Mouse (Mus musculus) macrophage (primary cell): ENCODE measurements around the gene Map2k2. TPM values are rescaled to one million over a fixed set of nuclear protein-coding genes. Genes with fewer than 3 reads are reported as not detected.
"Not testable (repeated sequence)": the region's sequence is repeated elsewhere in the genome, so short reads cannot be mapped to it uniquely, and the experiment has no call there.

Source experiments
- H3K27ac ChIP-seq: fragments of 350-480 bp; formaldehyde crosslinking; 2 replicates; pipeline ENCODE4 v1.9.0; 2021
- H3K36me3 ChIP-seq: fragments of 350-480 bp; formaldehyde crosslinking; 2 replicates; pipeline ENCODE4 v1.9.0; 2021; ENCODE audit errors: inconsistent target
- H3K4me3 ChIP-seq: fragments of 350-480 bp; formaldehyde crosslinking; 2 replicates; pipeline ENCODE4 v1.9.0; 2021; ENCODE audit errors: inconsistent target
- H3K79me2 ChIP-seq: fragments of 350-480 bp; formaldehyde crosslinking; 2 replicates; pipeline ENCODE4 v1.9.0; 2021; ENCODE audit errors: inconsistent target
- WGBS: methylation state at CpG from one replicate; pipeline ENCODE4 v1.1.7; 2026; ENCODE audit warnings: inconsistent platforms; ENCODE audit not compliant: missing documents; 5-methylcytosine and 5-hydroxymethylcytosine counted together
- polyA plus RNA-seq: library from polyadenylated mRNA; stranded (reverse); fragments of 250-400 nt; gene quantifications from 3 replicates; pipeline ENCODE4 v1.2.4, GENCODE M21; 2018; ENCODE audit warnings: inconsistent platforms

The Map2k2 gene
- polyA plus RNA-seq, 1 experiment from 2014 or later = 31.4 TPM

GRCm38 (mm10) chr10:81168521-81169244 is 63.0 kb downstream of the Map2k2 start:
- Histone ChIP-seq H3K27ac (peak overlapping the region; percentile 65), H3K4me3 (peak overlapping the region; percentile 55), H3K79me2 (peaks cover 37% of the 10 kb centered on the region), H3K36me3 (no peaks in the 10 kb centered on the region)
- WGBS = under 1% methylated on average over 27 of the region's 29 CpGs

- not testable (repeated sequence) for H3K36me3 ChIP-seq, H3K27ac ChIP-seq, H3K4me3 ChIP-seq
- 18% methylated on average over 7 of the region's 14 CpGs for WGBS
- H3K79me2 ChIP-seq = peaks cover 29% of the 10 kb centered on the region
Observed at GRCm38 (mm10) chr10:81169411-81169900, 63.7 kb downstream of the Map2k2 start.

GRCm38 (mm10) chr10:81173132-81173531 is 67.4 kb downstream of the Map2k2 start:
- 3% methylated on average over 21 of the region's 21 CpGs for WGBS
- Histone ChIP-seq H3K36me3 (peaks cover 6% of the 10 kb centered on the region; the same call in 1 of the 2 replicates), H3K79me2 (peaks cover 17% of the 10 kb centered on the region), H3K4me3 (no peak overlapping the region), H3K27ac (peak overlapping the region; percentile 57)

GRCm38 (mm10) chr10:81174617-81175344 is 69.1 kb downstream of the Map2k2 start:
- H3K4me3 ChIP-seq = no peak overlapping the region
- peaks cover 33% of the 10 kb centered on the region for H3K79me2 ChIP-seq
- H3K27ac ChIP-seq = peak overlapping the region; percentile 33
- WGBS = 17% methylated on average over 29 of the region's 29 CpGs
- peaks cover 23% of the 10 kb centered on the region for H3K36me3 ChIP-seq

- Histone ChIP-seq H3K27ac (peak overlapping the region; percentile 33), H3K79me2 (peaks cover 39% of the 10 kb centered on the region), H3K36me3 (peaks cover 28% of the 10 kb centered on the region)
- 0% methylated on average over 1 of the region's 4 CpGs for WGBS
- not testable (repeated sequence) for H3K4me3 ChIP-seq
Observed at GRCm38 (mm10) chr10:81175345-81175701, 69.6 kb downstream of the Map2k2 start.

GRCm38 (mm10) chr10:81175936-81176465 is 70.3 kb downstream of the Map2k2 start:
- H3K4me3 ChIP-seq = peak overlapping the region; percentile 6; the same call in 1 of the 2 replicates
- H3K79me2 ChIP-seq = peaks cover 45% of the 10 kb centered on the region
- peaks cover 35% of the 10 kb centered on the region for H3K36me3 ChIP-seq
- WGBS = 23% methylated on average over 12 of the region's 13 CpGs
- peak overlapping the region; percentile 31; the same call in 1 of the 2 replicates for H3K27ac ChIP-seq

- peaks cover 42% of the 10 kb centered on the region for H3K36me3 ChIP-seq
- WGBS = under 1% methylated on average over 75 of the region's 77 CpGs
- peak within 1 kb of the TSS; percentile 94 for H3K4me3 ChIP-seq
- peaks cover 45% of the 10 kb centered on the region for H3K79me2 ChIP-seq
- H3K27ac ChIP-seq = peak within 1 kb of the TSS; percentile 65
Observed at GRCm38 (mm10) chr10:81176466-81177271, 71.0 kb downstream of the Map2k2 start, which contains the start of gene Eef2. TSS of gene Eef2 (plus strand) at chr10:81176631.

GRCm38 (mm10) chr10:81177491-81177925 is 71.8 kb downstream of the Map2k2 start:
- 22% methylated on average over 16 of the region's 16 CpGs for WGBS
- Histone ChIP-seq H3K79me2 (peaks cover 45% of the 10 kb centered on the region), H3K4me3 (peak overlapping the region; percentile 94), H3K27ac (peak overlapping the region; percentile 65), H3K36me3 (peaks cover 49% of the 10 kb centered on the region)

- Histone ChIP-seq H3K4me3 (peak overlapping the region; percentile 94), H3K27ac (peak overlapping the region; percentile 65), H3K36me3 (peaks cover 49% of the 10 kb centered on the region), H3K79me2 (peaks cover 45% of the 10 kb centered on the region)
- WGBS = 74% methylated on average over 12 of the region's 14 CpGs
Observed at GRCm38 (mm10) chr10:81177958-81178712, 72.4 kb downstream of the Map2k2 start.

- Histone ChIP-seq H3K4me3 (no peak overlapping the region), H3K36me3 (peaks cover 49% of the 10 kb centered on the region), H3K27ac (no peak overlapping the region), H3K79me2 (peaks cover 51% of the 10 kb centered on the region)
- WGBS = 93% methylated on average over 10 of the region's 11 CpGs
Observed at GRCm38 (mm10) chr10:81178927-81179326, 73.2 kb downstream of the Map2k2 start.

- Histone ChIP-seq H3K27ac (no peak overlapping the region), H3K79me2 (peaks cover 58% of the 10 kb centered on the region), H3K36me3 (peaks cover 49% of the 10 kb centered on the region), H3K4me3 (no peak overlapping the region)
- WGBS = 92% methylated on average over 29 of the region's 32 CpGs
Observed at GRCm38 (mm10) chr10:81179451-81180342, 74.0 kb downstream of the Map2k2 start.

- Histone ChIP-seq H3K36me3 (peaks cover 54% of the 10 kb centered on the region), H3K27ac (no peak overlapping the region), H3K79me2 (peaks cover 69% of the 10 kb centered on the region), H3K4me3 (no peak overlapping the region)
- 90% methylated on average over 8 of the region's 13 CpGs for WGBS
Observed at GRCm38 (mm10) chr10:81180946-81181345, 75.2 kb downstream of the Map2k2 start.

- not testable (repeated sequence) for H3K4me3 ChIP-seq, H3K27ac ChIP-seq
- 91% methylated on average over 8 of the region's 12 CpGs for WGBS
- Histone ChIP-seq H3K79me2 (peaks cover 71% of the 10 kb centered on the region), H3K36me3 (peaks cover 55% of the 10 kb centered on the region)
Observed at GRCm38 (mm10) chr10:81181860-81182259, 76.1 kb downstream of the Map2k2 start.
